Mouse (Mus musculus) liver, embryonic 14.5 days (tissue): ENCODE data around the gene Olig1. TPM values are rescaled to one million over a fixed set of nuclear protein-coding genes. Genes with fewer than 3 reads are reported as not detected.
"Not testable (repeated sequence)": the region's sequence is repeated elsewhere in the genome, so short reads cannot be mapped to it uniquely, and the experiment has no call there.

Experiments used
- ATAC-seq: fragments of 200-750 bp; cut with Nextera tagmentation; 2 replicates; pipeline ENCODE4 v1.8.0; 2017; ENCODE audit warnings: moderate number of reproducible peaks, mild to moderate bottlenecking, moderate library complexity; ENCODE audit not compliant: insufficient read depth
- DNase-seq, 3 experiments: peaks; one replicate each; pipeline ENCODE4 v3.0.0-alpha.2; 2012 to 2013; ENCODE audit warnings: low read depth in 3 of 3, low spot score in 3 of 3
- H3K27ac ChIP-seq: fragments of 300-500 bp; sonication (generic); 2 replicates; pipeline ENCODE4 v1.5.1; 2014; ENCODE audit warnings: moderate library complexity, mild to moderate bottlenecking, control low read depth, inconsistent platforms
- H3K27me3 ChIP-seq: fragments of 300-500 bp; sonication (generic); 2 replicates; pipeline ENCODE4 v1.6.1; 2014; ENCODE audit warnings: mild to moderate bottlenecking, low read length, moderate library complexity; ENCODE audit not compliant: control insufficient read depth, insufficient read depth
- H3K36me3 ChIP-seq: fragments of 300-500 bp; sonication (generic); replicated peaks from 2 replicates; pipeline ENCODE4 v1.6.1; 2014; ENCODE audit warnings: low read depth; ENCODE audit not compliant: control insufficient read depth, insufficient read depth
- H3K4me1 ChIP-seq, 2 experiments: fragments of 200-500 bp in 1 of 2; fragments of 300-500 bp in 1 of 2; sonication (generic) in 1 of 2; replicated peaks; 2 replicates each; pipeline ENCODE4 v1.6.1; 2012 to 2014; ENCODE audit warnings: antibody characterized with exemption in 1 of 2, inconsistent platforms in 1 of 2, low read length in 1 of 2; ENCODE audit not compliant: control insufficient read depth in 2 of 2, insufficient read depth in 2 of 2
- H3K4me2 ChIP-seq: fragments of 300-500 bp; sonication (generic); 2 replicates; pipeline ENCODE4 v1.6.1; 2014; ENCODE audit warnings: low read depth, mild to moderate bottlenecking, control low read depth, moderate library complexity
- H3K4me3 ChIP-seq, 2 experiments: fragments of 200-500 bp in 1 of 2; fragments of 300-500 bp in 1 of 2; sonication (generic) in 1 of 2; 2 replicates each; pipeline ENCODE4 v1.5.1; 2012 to 2014; ENCODE audit warnings: low read depth in 2 of 2, low read length in 2 of 2, mild to moderate bottlenecking in 2 of 2, control low read depth in 1 of 2, inconsistent platforms in 1 of 2, moderate library complexity in 1 of 2; ENCODE audit not compliant: insufficient read depth in 1 of 2
- H3K9ac ChIP-seq: fragments of 300-500 bp; sonication (generic); replicated peaks from 2 replicates; pipeline ENCODE4 v1.6.1; 2014; ENCODE audit warnings: mild to moderate bottlenecking, control low read depth, moderate library complexity
- H3K9me3 ChIP-seq: fragments of 300-500 bp; sonication (generic); 2 replicates; pipeline ENCODE4 v1.6.1; 2016; ENCODE audit warnings: low read length, mixed read lengths; ENCODE audit not compliant: control insufficient read depth
- CTCF ChIP-seq: IDR thresholded peaks from 2 replicates; pipeline ENCODE4 v1.5.1; 2016; ENCODE audit warnings: antibody characterized with exemption, low read depth, control low read depth
- EP300 ChIP-seq: IDR thresholded peaks from 2 replicates; pipeline ENCODE4 v1.6.1; 2016; ENCODE audit warnings: antibody characterized with exemption, low read depth
- WGBS: fragments of 180-500 bp; shearing (Covaris S2); extraction: QIAGEN DNeasy Blood & Tissue Kit; methylation state at CpG from one replicate; pipeline ENCODE4 v1.1.7; 2014; ENCODE audit not compliant: insufficient replicate concordance; 5-methylcytosine and 5-hydroxymethylcytosine counted together
- polyA plus RNA-seq, 2 experiments: library from polyadenylated mRNA; depleted of rRNA in 1 of 2; stranded (reverse) in 1 of 2; unstranded in 1 of 2; fragments of >200 nt; fragmentation: Nextera tagmentation in 1 of 2; extraction: Ambion mirVana in 1 of 2; gene quantifications; 2 replicates each; pipeline versions ENCODE4 v1.2.1 to v1.2.3; 2012 to 2014

Olig1 gene
- polyA plus RNA-seq, 2 experiments: not detected

DNA sequence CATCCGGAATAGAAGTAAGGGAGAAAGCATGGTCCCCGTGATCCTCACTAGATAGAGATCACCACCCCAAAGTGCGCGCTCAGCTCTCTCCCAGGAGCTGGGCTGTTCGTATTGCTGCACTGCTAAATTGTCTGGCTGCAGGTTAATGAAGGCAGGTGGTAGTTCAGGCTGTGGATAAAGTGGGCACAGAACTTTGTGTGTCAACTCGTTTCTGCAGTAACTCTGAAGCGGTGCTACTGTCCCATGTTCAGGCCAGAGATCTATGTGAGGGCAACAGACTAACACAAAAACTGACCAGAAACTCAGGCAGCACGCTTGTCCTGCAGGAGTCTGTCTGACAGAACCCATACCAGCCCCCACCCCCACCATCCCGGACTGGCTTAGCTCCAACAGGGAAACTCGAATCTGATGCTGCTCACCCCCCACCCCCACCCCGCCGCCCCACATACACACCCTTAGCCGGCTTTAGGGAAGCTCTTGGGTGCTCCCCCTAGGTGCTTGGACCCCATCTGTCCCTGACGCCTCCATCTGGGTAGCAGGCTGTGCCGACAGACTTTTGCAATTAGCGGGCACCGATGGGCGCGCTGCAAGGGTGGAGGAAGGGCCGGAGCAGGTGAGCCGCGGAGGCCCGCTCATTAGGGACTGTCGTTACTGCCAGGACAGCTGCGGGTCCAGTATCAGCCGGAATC lies 37.6 kb upstream of the Olig1 start:
- Histone ChIP-seq H3K27me3 (peaks cover 82% of the 10 kb centered on the region), H3K36me3 (no peaks in the 10 kb centered on the region), H3K4me1 (no peaks in the 10 kb centered on the region), H3K4me3 (no peak overlapping the region), H3K9me3 (no peaks in the 10 kb centered on the region), H3K9ac (no peak overlapping the region), H3K27ac (no peak overlapping the region), H3K4me2 (no peak overlapping the region)
- no peak for DNase-seq
- 4% methylated on average over 26 of the region's 26 CpGs for WGBS
- no peak for ATAC-seq
- TF ChIP-seq CTCF (no peak), EP300 (no peak)

- TF ChIP-seq EP300 (no peak), CTCF (no peak)
- H3K4me3 ChIP-seq: no peak overlapping the region
- peaks cover 75% of the 10 kb centered on the region for H3K27me3 ChIP-seq
- H3K4me1 ChIP-seq: no peaks in the 10 kb centered on the region
- no peak overlapping the region for H3K9ac ChIP-seq
- no peak for ATAC-seq
- no peak for DNase-seq
- no peak overlapping the region for H3K27ac ChIP-seq
- H3K9me3 ChIP-seq: no peaks in the 10 kb centered on the region
- WGBS: 9% methylated on average over 25 of the region's 25 CpGs
- no peaks in the 10 kb centered on the region for H3K36me3 ChIP-seq
- H3K4me2 ChIP-seq: no peak overlapping the region
Measured at GRCm38 (mm10) chr16:91232470-91233240, 36.9 kb upstream of the Olig1 start.

GRCm38 (mm10) chr16:91233241-91233944 lies 36.2 kb upstream of the Olig1 start:
- Histone ChIP-seq H3K4me1 (no peaks in the 10 kb centered on the region), H3K9ac (no peak overlapping the region), H3K36me3 (no peaks in the 10 kb centered on the region), H3K27ac (no peak overlapping the region), H3K4me2 (no peak overlapping the region), H3K27me3 (peaks cover 68% of the 10 kb centered on the region), H3K9me3 (no peaks in the 10 kb centered on the region), H3K4me3 (no peak overlapping the region)
- ATAC-seq (no peak), DNase-seq (no peak)
- TF ChIP-seq EP300 (no peak), CTCF (no peak)
- 17% methylated on average over 11 of the region's 11 CpGs for WGBS

GRCm38 (mm10) chr16:91239024-91239423 lies 30.5 kb upstream of the Olig1 start:
- H3K9ac ChIP-seq: no peak overlapping the region
- no peak overlapping the region for H3K4me3 ChIP-seq
- DNase-seq: peak; percentile 7 to 13 (median 10)
- 6% methylated on average over 4 of the region's 4 CpGs for WGBS
- H3K9me3 ChIP-seq: no peaks in the 10 kb centered on the region
- H3K4me2 ChIP-seq: no peak overlapping the region
- H3K4me1 ChIP-seq: no peaks in the 10 kb centered on the region
- H3K27ac ChIP-seq: no peak overlapping the region
- TF ChIP-seq EP300 (no peak), CTCF (no peak)
- peaks cover 13% of the 10 kb centered on the region for H3K27me3 ChIP-seq
- 0 out of 2 replicates have a peak, but pooled peaks have one; percentile 15 for ATAC-seq
- H3K36me3 ChIP-seq: no peaks in the 10 kb centered on the region

- 54% methylated on average over 9 of the region's 9 CpGs for WGBS
- Histone ChIP-seq H3K4me2 (no peak overlapping the region), H3K27ac (no peak overlapping the region), H3K4me1 (no peaks in the 10 kb centered on the region), H3K9ac (no peak overlapping the region), H3K9me3 (no peaks in the 10 kb centered on the region), H3K36me3 (no peaks in the 10 kb centered on the region), H3K4me3 (no peak overlapping the region), H3K27me3 (no peaks in the 10 kb centered on the region; the same call in 1 of the 2 replicates)
- no peak for ATAC-seq
- DNase-seq: no peak
- TF ChIP-seq EP300 (no peak), CTCF (no peak)
Measured at GRCm38 (mm10) chr16:91246292-91246691, 23.3 kb upstream of the Olig1 start.

GRCm38 (mm10) chr16:91255419-91256164 lies 14.0 kb upstream of the Olig1 start:
- 12% methylated on average over 20 of the region's 28 CpGs for WGBS
- H3K4me3 ChIP-seq: not testable (repeated sequence)

More at GRCm38 (mm10) chr16:91255419-91256164, 14.0 kb upstream of the Olig1 start:
- not testable (repeated sequence) for H3K4me1 ChIP-seq, ATAC-seq, H3K36me3 ChIP-seq, H3K9me3 ChIP-seq, H3K27ac ChIP-seq, H3K9ac ChIP-seq, DNase-seq, H3K4me2 ChIP-seq
- peaks cover 18% of the 10 kb centered on the region for H3K27me3 ChIP-seq
